Mouse (Mus musculus) brain, adult 2 months (tissue): ENCODE measurements around the gene Fxyd1.

ENCODE experiments used
- DNase-seq: peaks from one replicate; pipeline ENCODE4 v3.0.0; 2011; ENCODE audit warnings: low read depth, low spot score

Fxyd1 gene

DNA sequence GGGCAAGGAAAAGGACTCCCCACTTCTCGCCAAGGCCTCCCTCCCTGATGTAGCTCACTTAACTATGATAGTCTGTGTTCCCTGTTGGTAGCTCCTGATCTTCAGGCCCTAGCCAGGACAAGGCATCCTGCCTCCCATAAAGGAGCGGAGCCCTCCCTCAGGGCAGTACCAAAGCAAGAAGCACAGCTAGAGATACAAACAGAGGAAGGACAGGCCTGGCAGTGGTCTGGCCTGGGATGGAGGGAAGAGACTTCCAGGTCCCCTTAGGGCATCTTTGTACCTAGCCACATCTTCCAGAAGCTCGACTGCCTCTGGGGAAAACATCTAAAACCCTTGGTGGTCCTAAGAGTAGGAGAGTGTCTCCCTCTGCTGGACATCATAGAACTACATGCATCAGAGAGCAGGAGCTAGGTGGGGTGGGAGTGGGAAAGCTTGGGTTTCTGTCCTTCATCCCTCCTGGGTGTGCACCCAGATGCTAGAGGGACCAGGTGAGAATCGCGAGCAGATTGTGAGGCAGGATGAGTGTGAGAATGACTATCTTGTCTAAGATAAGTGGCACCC lies 21.0 kb upstream of the Fxyd1 start:
- DNase-seq: peak; percentile 83

GRCm38 (mm10) chr7:31077470-31077869 lies 20.5 kb upstream of the Fxyd1 start:
- peak; percentile 59 for DNase-seq

- no peak for DNase-seq
These were observed 19.5 kb upstream of the Fxyd1 start, which contains the start of gene Fxyd3 for GRCm38 (mm10) chr7:31076492-31076891. TSS of gene Fxyd3 (minus strand) at chr7:31076704.

DNA sequence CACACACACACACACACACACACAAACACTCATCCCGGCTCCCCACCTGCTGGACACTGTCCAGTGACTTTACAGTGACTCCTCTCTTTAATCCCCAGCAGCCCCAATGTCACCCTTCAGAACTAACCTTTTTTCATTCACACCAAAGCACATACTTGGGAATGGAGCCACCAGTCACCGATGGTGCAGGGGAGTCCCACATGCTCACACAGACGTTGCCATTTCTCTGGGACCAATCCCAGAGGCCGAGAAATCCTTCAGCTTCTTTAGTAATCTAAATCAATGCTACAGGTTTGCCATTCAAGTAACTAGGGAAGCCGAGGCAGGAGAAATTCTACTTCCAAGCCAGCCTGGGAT lies 17.7 kb upstream of the Fxyd1 start:
- peak; percentile 64 for DNase-seq

GRCm38 (mm10) chr7:31074061-31074712 lies 17.2 kb upstream of the Fxyd1 start:
- DNase-seq: peak; percentile 63

DNA sequence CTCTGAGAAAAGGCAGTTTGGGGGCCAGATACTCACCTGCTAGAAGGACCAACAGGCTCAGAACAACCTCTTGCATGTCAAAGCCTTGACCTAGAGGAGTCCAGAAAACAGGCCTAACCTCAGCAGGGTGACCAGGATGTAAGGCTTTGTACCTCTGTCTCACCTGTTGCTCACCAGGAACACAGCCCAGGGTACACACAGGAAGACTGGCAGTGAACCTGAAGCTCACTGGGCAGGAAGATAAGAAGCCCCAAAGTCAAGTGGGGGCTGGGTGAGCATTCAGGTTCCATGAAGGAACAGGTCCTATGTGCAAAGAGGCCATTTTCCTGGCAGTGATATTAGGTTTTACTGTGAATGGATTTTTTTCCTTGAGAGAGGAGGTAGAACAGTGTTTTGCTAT lies 16.5 kb upstream of the Fxyd1 start:
- DNase-seq: no peak

- DNase-seq: no peak
These were observed 15.3 kb upstream of the Fxyd1 start for GRCm38 (mm10) chr7:31072326-31072725.

GRCm38 (mm10) chr7:31070324-31070723 lies 13.3 kb upstream of the Fxyd1 start:
- DNase-seq: no peak

DNA sequence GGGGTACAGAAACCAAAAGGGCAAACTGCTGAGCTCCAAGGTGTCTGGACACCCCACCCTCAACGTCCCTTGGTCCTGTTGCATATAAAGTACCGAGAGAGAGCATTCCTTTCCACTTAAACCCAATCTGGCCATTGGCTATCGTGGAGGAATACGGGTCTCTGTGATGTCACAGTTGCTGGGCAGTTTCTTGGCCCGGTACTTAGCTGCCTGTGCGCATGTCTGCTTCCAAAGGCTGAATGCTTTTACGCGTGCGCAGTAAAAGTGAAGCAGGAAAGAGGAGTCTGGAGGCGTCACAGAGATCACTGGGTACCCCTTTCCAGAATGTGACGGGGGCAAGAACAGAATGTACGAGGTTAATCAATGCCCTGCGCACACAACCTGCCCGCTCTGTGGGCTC lies 12.5 kb upstream of the Fxyd1 start:
- DNase-seq: no peak

- DNase-seq: peak; percentile 55
These were observed 10.8 kb upstream of the Fxyd1 start for GRCm38 (mm10) chr7:31067836-31068235.

DNA sequence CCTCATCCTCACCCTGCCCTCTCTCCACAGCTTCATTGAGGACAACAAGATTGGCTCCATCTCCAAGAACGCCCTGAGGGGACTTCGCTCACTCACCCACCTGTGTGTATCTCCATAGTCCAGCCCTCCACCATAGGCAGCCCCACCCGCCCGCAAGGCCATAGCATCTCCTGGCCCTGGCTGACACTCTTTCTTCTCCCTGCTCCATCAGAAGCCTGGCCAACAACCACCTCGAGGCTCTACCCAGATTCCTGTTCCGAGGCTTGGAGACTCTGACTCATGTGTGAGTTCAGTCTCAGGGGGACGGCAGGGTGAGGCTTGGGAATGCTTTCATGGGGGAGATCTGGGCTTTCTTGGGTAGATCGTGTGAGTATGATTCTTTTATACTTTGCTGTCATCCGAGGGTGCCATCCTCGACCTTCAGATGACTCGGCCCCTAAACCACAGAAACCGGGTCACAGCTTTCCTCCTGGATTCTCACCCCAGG lies 6.1 kb upstream of the Fxyd1 start:
- DNase-seq: no peak

DNA sequence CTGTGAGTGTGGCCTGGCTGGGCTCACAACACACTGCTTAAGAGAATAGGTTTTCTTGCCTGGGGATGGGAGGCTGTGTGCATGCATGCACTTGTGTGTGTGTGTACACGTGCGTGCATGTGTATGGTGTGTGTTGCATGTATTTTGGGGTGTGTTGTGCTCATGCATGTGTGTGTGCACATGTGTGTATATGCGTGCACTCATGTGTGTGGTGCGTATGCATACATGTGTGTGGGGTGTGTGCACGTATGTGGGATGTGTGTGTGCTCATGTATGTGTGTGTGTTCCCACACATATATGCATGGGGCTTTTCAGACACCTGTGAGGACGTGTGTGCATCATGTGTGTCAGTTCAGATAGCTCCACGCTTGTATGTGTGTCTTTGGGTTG lies 3.6 kb upstream of the Fxyd1 start:
- DNase-seq: no peak

- DNase-seq: no peak
These were observed 3.1 kb upstream of the Fxyd1 start for GRCm38 (mm10) chr7:31059919-31060620.

DNA sequence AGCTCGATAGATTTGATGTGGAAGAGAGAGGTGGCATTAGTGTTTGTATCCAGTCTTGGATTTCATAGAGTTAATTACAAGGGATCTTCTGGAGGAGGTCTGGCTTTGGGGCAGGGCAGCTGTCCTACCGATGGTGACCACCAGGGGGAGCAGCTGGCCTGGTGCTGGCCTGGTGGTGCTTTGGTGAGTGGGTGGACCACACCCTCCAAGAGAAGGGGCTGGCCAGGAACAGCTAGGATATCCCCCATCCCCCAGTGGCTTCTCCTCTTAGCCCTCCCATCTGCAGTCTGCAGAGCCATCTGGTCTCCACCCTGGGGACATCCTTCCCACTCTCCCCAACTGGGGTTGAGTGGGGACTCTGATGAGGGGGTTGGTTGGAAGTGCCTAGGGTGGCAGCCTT lies 2.1 kb upstream of the Fxyd1 start, which contains the start of gene Lgi4:
Gene Lgi4 (plus strand): TSS at position 235 of the 400 bp plus-strand sequence.
- DNase-seq: peak; percentile 81

DNA sequence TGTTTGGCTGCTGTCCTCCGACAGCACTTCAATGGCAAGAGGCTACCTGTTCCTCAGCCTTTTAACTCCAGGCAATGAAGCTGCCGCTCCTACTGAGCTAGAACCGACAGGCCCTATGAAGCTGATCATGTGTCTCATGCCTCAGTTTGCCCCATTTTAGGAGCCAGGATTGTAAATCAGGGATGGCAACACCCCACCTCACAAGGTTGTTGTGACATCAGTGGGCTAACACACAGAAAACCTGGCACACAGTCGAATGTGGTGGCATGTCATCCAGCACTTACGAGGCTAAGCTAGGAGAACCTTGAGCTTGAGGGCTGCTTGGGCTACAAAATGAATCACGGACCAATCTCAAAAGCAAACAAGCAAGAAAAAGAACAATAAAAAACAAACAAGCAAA lies 1.2 kb upstream of the Fxyd1 start:
- DNase-seq: no peak

DNA sequence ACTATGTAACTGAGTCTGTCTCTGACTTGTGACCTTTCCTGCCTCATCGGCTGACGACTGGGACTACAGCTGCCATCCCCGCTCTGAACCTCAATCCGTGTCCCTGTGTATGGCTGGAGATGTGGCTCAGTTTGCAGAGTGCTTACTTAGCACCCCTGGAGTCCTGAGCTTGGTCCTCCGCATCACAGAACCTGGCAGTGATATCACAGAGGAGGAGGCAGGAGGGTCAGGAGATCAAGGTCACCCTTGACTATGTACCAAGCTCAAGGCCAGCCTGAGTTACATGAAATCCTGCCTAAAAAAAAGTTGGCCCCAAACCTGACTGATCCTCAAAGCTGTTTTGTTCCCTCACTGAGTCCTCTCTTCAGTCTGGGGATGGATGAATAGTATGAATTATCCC lies 731 bp upstream of the Fxyd1 start:
- DNase-seq: peak; percentile 12

- no peak for DNase-seq
These were observed 551 bp downstream of the Fxyd1 start for GRCm38 (mm10) chr7:31056448-31056847.

GRCm38 (mm10) chr7:31055883-31056282 lies 1.1 kb downstream of the Fxyd1 start:
- DNase-seq: no peak

GRCm38 (mm10) chr7:31055354-31055824 lies 1.6 kb downstream of the Fxyd1 start:
- DNase-seq: peak; percentile 16

DNA sequence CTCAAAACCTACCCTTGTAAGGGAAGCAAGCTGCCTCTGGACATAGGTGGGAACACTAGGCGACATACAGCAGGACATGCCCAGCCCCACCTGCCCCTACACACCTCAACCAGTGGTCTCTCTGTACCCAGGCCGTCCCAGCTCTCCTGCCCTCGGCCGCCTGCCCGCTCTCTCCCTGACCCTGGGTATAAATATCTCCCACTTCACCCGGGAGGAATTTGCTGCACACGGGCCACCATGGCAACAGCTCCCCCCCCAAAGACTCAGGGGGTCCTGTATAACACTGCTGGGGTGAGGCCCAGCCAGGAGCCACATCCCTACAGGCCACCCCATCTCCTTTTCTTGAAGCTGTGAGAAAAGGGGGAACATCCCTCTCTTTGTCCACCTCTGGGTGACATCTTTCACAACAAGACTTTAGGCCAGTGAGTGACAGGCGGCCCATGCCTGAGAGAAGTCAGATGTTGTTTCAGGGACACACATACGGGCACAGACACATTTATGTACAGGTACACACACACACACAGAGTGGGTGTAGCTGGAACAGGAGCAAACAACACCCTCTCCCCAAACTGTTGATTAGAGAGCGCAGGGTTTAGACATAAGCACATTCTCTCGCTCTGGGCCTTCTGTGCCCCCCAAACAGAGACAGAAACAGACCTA lies 2.2 kb downstream of the Fxyd1 start:
- DNase-seq: no peak

GRCm38 (mm10) chr7:31053882-31054447 lies 3.0 kb downstream of the Fxyd1 start:
- no peak for DNase-seq
